Mouse (Mus musculus): Measurements from ENCODE around the gene Ece1.

- peak; percentile 78 for TF ChIP-seq CTCF (conservative IDR thresholded peaks at IDR 0.05; ENCODE audit: insufficient read depth, insufficient read length, low read depth, low read length)
- no peak for TF ChIP-seq POLR2A (IDR thresholded peaks at IDR 0.05; ENCODE audit: low read depth, low read length)
Observed at GRCm38 (mm10) chr4:137952840-137953239, 90.8 kb downstream of the Ece1 start.
